Mouse (Mus musculus) liver, postnatal 0 days (tissue): ENCODE measurements around the gene Plek.

Experiments
- CTCF ChIP-seq: sonication (generic); IDR thresholded peaks from 2 replicates; pipeline ENCODE4 v1.5.1; 2016; ENCODE audit warnings: antibody characterized with exemption, low read depth
- EP300 ChIP-seq: IDR thresholded peaks from 2 replicates; pipeline ENCODE4 v1.6.1; 2016; ENCODE audit warnings: antibody characterized with exemption, low read depth, mild to moderate bottlenecking

GRCm38 (mm10) chr11:17051545-17052475 is at the start of gene Plek, which contains the start of gene Cnrip1:
- TF ChIP-seq CTCF (no peak), EP300 (no peak)
